Mouse (Mus musculus) forelimb bud, embryonic 11.5 days (tissue): ENCODE results near the gene Bmper.

Experiments
- DNase-seq: peaks from one replicate; pipeline ENCODE4 v3.0.0-alpha.2; 2012; ENCODE audit warnings: low read depth, low spot score

Bmper gene

GRCm38 (mm10) chr9:23235368-23236002, 12.6 kb downstream of the Bmper start:
- no peak for DNase-seq

GRCm38 (mm10) chr9:23236635-23237279, 13.9 kb downstream of the Bmper start:
- DNase-seq: no peak

- DNase-seq: no peak
Observed at GRCm38 (mm10) chr9:23239011-23239410, 16.1 kb downstream of the Bmper start.

GRCm38 (mm10) chr9:23242911-23243310, 20.0 kb downstream of the Bmper start:
- DNase-seq: no peak

GRCm38 (mm10) chr9:23243869-23244268, 21.0 kb downstream of the Bmper start:
- DNase-seq: no peak

- DNase-seq: no peak
Observed at GRCm38 (mm10) chr9:23246389-23246788, 23.5 kb downstream of the Bmper start.

- DNase-seq: peak; percentile 68
Observed at GRCm38 (mm10) chr9:23250026-23250425, 27.1 kb downstream of the Bmper start.

GRCm38 (mm10) chr9:23251001-23251400, 28.1 kb downstream of the Bmper start:
- DNase-seq: no peak

- no peak for DNase-seq
Observed at GRCm38 (mm10) chr9:23253624-23254023, 30.7 kb downstream of the Bmper start.

- DNase-seq: no peak
Observed at GRCm38 (mm10) chr9:23254237-23255214, 31.6 kb downstream of the Bmper start.

- DNase-seq: no peak
Observed at GRCm38 (mm10) chr9:23255841-23256240, 33.0 kb downstream of the Bmper start.

- no peak for DNase-seq
Observed at GRCm38 (mm10) chr9:23256576-23256975, 33.7 kb downstream of the Bmper start.

GRCm38 (mm10) chr9:23261834-23262233, 39.0 kb downstream of the Bmper start:
- no peak for DNase-seq

GRCm38 (mm10) chr9:23262851-23263250, 40.0 kb downstream of the Bmper start:
- no peak for DNase-seq

- no peak for DNase-seq
Observed at GRCm38 (mm10) chr9:23264471-23264870, 41.6 kb downstream of the Bmper start.

GRCm38 (mm10) chr9:23268609-23269008, 45.7 kb downstream of the Bmper start:
- DNase-seq: no peak

- DNase-seq: no peak
Observed at GRCm38 (mm10) chr9:23269087-23269486, 46.2 kb downstream of the Bmper start.

GRCm38 (mm10) chr9:23276244-23276643, 53.4 kb downstream of the Bmper start:
- no peak for DNase-seq

GRCm38 (mm10) chr9:23284940-23285460, 62.1 kb downstream of the Bmper start:
- no peak for DNase-seq

- no peak for DNase-seq
Observed at GRCm38 (mm10) chr9:23293574-23293973, 70.7 kb downstream of the Bmper start.

- no peak for DNase-seq
Observed at GRCm38 (mm10) chr9:23295569-23295968, 72.7 kb downstream of the Bmper start.
